Mouse (Mus musculus) small intestine, adult 2 months (tissue): Measurements from ENCODE around the gene Lin7b.

Experiments
- CTCF ChIP-seq: fragments of 200-500 bp; IDR thresholded peaks from 2 replicates; pipeline ENCODE4 v1.5.1; 2012; ENCODE audit warnings: low read depth, mild to moderate bottlenecking, control low read depth, inconsistent platforms, low read length, moderate library complexity, mixed read lengths; ENCODE audit not compliant: insufficient replicate concordance, insufficient read length; ENCODE audit errors: extremely low read depth
- POLR2A ChIP-seq: fragments of 200-500 bp; IDR thresholded peaks from 2 replicates; pipeline ENCODE4 v1.6.1; 2012; ENCODE audit warnings: low read depth, mild to moderate bottlenecking, control low read depth, inconsistent platforms, low read length, moderate library complexity

DNA sequence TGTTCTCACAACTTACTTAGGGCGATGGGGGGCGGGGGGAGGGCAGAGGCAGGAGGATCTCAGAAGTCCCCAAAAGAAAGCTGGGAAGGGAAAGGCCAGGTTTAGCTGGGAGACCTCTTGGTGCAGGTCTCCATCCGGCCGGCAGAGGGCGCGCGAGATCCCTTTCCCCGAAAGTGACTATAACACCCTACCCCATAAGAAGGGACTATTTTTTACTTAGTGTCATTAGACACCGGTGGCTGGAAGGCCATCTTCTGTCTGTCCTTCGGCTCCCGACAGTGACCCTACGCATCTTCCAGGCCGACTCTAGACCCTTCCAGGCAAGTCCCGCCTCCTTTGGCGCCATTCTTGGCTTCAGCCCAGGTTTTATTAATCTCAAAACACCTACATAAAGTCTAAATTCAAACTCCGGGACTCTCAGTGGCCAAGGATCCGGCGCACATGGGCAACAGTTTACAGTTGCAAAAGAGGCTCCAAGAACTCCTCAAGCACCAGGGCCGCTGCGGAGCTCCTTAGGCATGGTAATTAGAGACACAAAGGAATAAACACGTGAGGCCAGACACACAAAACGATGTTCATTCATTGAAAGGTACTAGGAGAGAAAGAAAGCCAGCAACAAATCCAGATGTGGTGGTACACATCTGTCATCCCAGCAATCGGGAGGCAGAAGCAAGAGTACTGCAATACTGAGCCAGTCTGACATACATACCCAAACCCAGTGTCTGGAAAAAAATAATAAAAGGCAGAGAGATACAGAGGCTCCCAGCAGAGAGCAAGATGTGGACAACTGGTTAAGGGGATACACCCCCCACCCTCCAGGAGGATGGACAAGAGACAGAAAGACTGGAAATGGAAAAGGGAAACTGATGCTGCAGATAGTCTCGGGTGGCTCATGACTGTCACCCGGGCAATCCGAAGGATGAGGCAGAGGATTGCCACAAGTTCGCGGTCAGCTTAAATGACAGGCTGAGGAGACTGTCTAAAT is 35.0 kb upstream of the Lin7b start, which contains the start of gene Kcna7:
- TF ChIP-seq POLR2A (no peak), CTCF (peak; percentile 96)
